Mouse (Mus musculus) frontal cortex, adult 2 months (tissue): ENCODE results near the gene Olfr320. TPM values are rescaled to one million over a fixed set of nuclear protein-coding genes. Genes with fewer than 3 reads are reported as not detected.

Experiments
- polyA plus RNA-seq: library from polyadenylated mRNA; depleted of rRNA; stranded (reverse); fragments of >200 nt; gene quantifications from 2 replicates; pipeline ENCODE4 v1.2.3, GENCODE M21; 2012; rRNA removed

The Olfr320 gene
- polyA plus RNA-seq, 1 experiment = not detected

Other genes with a start within 250 kb of the Olfr320 start
- not detected in 2 replicates for gene Gm12253, start 248.5 kb upstream of the Olfr320 start, polyA plus RNA-seq
- not detected in 2 replicates for gene Lypd9, start 228.2 kb upstream of the Olfr320 start, polyA plus RNA-seq
- 0.06 TPM in 1 of 2 replicates, not detected in the other for gene Olfr30, start 218.8 kb upstream of the Olfr320 start, polyA plus RNA-seq
- gene Olfr332, start 188.5 kb upstream of the Olfr320 start, polyA plus RNA-seq = 0.02 TPM in 1 of 2 replicates, not detected in the other
- not detected in 2 replicates for gene Olfr331, start 178.5 kb upstream of the Olfr320 start, polyA plus RNA-seq
- not detected in 2 replicates for gene Olfr330, start 146.3 kb upstream of the Olfr320 start, polyA plus RNA-seq
- not detected in 2 replicates for gene Olfr329-ps, start 134.7 kb upstream of the Olfr320 start, polyA plus RNA-seq
- gene Olfr328, start 125.5 kb upstream of the Olfr320 start, polyA plus RNA-seq = not detected in 2 replicates
- gene Olfr224, start 110.5 kb upstream of the Olfr320 start, polyA plus RNA-seq = not detected in 2 replicates
- gene Olfr325, start 103.4 kb upstream of the Olfr320 start, polyA plus RNA-seq = not detected in 2 replicates
- gene Olfr324, start 86.0 kb upstream of the Olfr320 start, polyA plus RNA-seq = 0.02 and 0.06 TPM in 2 replicates
- gene 2210407C18Rik, start 65.0 kb upstream of the Olfr320 start, polyA plus RNA-seq = not detected in 2 replicates
- gene Olfr323, start 50.6 kb upstream of the Olfr320 start, polyA plus RNA-seq = not detected in 2 replicates
- 0.08 and 0.12 TPM in 2 replicates for gene Trim58, start 40.6 kb upstream of the Olfr320 start, polyA plus RNA-seq
- not detected in 2 replicates for gene Olfr322, start 22.3 kb upstream of the Olfr320 start, polyA plus RNA-seq
- not detected in 2 replicates for gene Olfr319, start 18.1 kb downstream of the Olfr320 start, polyA plus RNA-seq
- gene Olfr318, start 42.9 kb downstream of the Olfr320 start, polyA plus RNA-seq = not detected in 2 replicates
- gene Olfr317, start 58.1 kb downstream of the Olfr320 start, polyA plus RNA-seq = 0.06 TPM in 1 of 2 replicates, not detected in the other
- gene Olfr316, start 71.6 kb downstream of the Olfr320 start, polyA plus RNA-seq = 1.7 and 3.6 TPM in 2 replicates
- not detected in 2 replicates for gene Olfr315, start 92.1 kb downstream of the Olfr320 start, polyA plus RNA-seq
- gene Olfr314, start 101.9 kb downstream of the Olfr320 start, polyA plus RNA-seq = not detected in 2 replicates
- gene Fam183b, start 120.9 kb downstream of the Olfr320 start, polyA plus RNA-seq = 1.2 TPM in 2 replicates
- gene Olfr313, start 133.9 kb downstream of the Olfr320 start, polyA plus RNA-seq = not detected in 2 replicates
- 0.02 TPM in 1 of 2 replicates, not detected in the other for gene Olfr312, start 148.1 kb downstream of the Olfr320 start, polyA plus RNA-seq
- 0.06 TPM in 1 of 2 replicates, not detected in the other for gene Olfr311, start 158.2 kb downstream of the Olfr320 start, polyA plus RNA-seq
- gene Gm12258, start 166.1 kb downstream of the Olfr320 start, polyA plus RNA-seq = 19.7 and 22.5 TPM in 2 replicates
- gene 2810021J22Rik, start 186.1 kb downstream of the Olfr320 start, polyA plus RNA-seq = 6.9 and 7.5 TPM in 2 replicates
- gene Zfp39, start 223.1 kb downstream of the Olfr320 start, polyA plus RNA-seq = 6.3 and 6.4 TPM in 2 replicates
- gene Btnl10, start 236.8 kb downstream of the Olfr320 start, polyA plus RNA-seq = 0.19 and 0.26 TPM in 2 replicates